Mouse (Mus musculus): ENCODE data around the gene Fibp.

DNA sequence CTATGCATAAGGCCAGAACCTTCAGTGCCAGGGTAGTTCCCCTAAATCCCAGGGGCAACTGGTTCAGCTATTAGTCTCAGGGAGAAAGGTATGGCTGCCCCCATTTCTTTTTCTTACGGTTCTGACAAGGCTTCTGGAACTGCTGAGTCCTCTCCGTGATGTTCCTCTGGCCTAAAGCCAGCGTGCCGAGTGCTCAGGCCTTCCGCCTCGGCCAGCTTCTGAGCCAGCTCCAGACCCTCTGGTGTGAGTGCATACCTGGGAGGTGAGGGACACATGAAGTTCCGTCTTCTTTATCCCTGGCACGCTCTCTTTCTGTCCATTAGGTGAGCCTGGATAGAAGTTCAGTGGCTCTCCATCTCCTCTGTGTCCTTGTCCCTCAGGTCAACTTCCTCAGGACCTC lies 25.0 kb downstream of the Fibp start:
- TF ChIP-seq CTCF (IDR thresholded peaks at IDR 0.05; ENCODE audit: borderline replicate concordance, insufficient read depth, low read depth, low read length): no peak
- TF ChIP-seq POLR2A (IDR thresholded peaks at IDR 0.05; ENCODE audit: borderline replicate concordance, insufficient read depth, low read length): no peak
